Mouse (Mus musculus) thymus, postnatal 25 days (tissue): ENCODE measurements around the gene Rfxank.
A peak's percentile ranks its signal among the peaks of the same experiment; 100 is the strongest.

Source experiments
- DNase-seq: peaks from one replicate; pipeline ENCODE4 v3.0.0; 2022

Gene Rfxank

DNA sequence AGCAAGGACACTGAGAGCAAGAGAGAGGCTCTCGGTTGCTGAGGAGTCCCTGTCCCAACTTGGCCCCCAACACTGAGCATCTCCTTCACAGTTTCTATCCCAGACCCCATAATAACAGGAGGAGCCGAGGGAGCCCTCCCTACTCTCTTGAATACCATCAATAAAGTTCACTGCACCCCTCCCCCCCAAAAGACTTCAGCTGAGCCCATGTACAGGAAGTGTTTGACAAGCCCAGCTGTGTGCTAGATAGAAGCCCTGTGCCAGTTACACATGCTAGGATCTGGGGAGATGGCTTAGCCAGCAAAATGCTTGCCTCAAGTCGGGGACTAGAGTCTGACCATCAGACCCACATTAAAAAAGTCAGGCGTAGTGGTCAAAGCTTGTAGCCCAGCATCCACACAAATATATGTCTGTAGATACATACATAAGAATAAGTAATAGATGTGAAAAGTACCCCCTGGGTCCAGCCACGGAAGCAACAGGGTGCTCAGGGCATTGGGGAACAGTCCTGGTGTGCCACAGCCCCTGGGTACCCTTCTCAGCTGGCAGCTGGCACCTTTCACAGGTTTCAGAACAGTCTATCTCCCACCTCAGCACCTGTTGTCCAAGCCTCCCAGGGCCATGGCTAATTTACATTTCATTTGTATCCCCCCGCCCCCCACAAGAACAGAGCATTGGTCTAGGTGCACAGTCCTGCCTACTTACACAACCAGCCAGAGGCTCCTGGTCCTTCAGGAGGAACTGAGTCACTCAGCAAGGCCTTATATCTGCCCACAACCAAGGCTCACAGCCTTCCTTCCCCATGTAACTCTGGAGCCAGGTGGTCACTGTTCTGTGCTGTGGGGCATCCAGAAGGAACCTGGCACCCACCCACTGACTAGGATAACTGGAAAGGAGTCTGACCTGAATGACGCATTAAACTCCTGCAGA lies 9.0 kb upstream of the Rfxank start:
- DNase-seq = peak; percentile 44

DNA sequence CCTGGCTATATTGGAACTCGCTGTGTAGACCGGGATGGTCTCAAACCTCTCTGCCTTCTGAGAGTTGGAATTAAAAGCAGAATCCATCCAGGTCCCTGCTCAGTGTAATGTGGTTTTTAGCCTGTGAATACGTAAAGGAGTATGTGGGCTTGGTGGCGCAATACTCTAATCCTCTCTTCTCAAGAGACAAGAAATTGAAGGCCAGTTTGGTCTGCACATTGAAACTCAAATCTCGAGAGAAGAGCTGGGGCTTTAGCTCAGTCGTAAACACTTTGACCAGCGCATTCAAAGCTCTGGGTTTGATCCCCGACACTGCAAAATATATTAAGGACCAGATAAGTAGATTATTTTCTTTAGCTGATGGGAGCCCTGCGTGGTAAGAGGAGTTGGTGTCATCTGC lies 1.0 kb upstream of the Rfxank start:
- DNase-seq = no peak

DNA sequence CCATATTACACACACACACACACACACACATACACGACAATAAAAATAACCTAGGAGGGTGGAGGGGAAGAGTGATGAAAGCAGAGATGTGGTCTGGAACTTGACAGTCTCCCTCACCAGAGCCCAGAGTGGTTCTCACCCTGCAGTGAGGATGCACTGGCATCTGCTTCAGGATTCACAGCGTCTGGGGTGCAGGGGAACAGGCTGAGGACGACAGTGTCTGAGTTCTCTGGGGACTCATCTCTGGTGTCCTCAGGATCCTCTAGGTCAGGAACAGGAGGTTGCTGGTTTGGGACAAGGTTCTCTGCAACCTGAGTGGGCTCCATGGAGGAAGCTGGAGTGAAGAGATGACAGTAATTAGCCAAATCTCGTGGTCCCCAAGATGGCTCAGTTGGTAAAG lies 1.1 kb downstream of the Rfxank start:
- DNase-seq = no peak

DNA sequence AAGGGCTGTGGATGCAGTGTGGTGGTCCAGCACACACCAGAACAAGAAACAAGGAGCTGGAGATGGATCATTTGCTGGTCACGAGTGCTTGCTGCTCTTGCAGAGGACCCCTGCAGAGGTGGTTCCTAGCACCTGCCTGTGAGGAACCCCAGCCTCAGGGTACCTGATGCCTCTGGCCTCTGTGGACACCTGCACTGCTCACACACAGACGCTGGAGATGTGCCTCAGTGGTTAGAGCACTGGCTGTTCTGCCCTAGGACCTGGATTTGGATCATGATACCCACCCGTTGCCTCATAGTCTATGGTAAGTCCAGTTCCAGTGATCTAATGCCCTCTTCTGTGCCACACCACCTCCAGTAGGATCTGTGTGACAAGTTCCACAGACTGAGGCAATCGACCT lies 2.4 kb downstream of the Rfxank start:
- DNase-seq = no peak

DNA sequence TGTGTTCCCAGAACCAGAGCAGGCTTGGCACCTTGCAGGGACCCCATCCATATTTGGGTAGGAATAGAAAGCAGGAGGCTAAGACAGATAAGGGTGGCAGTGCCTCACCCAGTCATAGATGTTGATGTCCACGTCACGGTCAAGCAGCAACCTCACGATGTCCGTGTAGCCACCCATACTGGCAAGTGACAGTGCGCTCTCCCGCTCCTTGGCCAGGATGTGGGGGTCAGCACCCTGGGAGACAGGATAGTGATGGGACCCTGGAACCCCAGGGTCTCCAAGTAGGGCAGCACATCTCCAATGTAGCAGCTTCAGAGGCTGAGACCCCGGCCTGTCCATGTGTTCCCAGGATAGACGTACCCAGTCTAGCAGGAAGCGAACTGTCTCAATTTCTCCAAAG lies 4.0 kb downstream of the Rfxank start:
- no peak for DNase-seq

DNA sequence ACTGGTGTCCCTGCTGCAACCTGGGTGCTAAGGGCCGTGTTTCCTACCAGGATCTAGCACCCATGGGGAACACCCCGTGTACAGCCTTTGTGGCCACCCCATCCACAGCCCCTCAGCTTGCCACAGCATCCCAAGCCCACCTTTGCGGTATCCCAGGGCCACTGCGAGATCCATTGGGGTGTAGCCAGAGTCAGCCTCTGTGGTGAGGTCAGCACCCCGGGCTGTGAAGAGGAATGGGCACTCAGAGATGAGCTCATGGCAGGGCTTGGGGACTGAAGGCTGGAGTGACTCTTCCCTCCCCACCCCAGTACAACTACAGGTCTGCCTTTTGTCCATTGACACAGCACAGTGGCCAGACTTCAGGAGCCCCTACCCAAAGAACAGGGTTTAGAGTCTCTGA lies 4.9 kb downstream of the Rfxank start:
- no peak for DNase-seq

DNA sequence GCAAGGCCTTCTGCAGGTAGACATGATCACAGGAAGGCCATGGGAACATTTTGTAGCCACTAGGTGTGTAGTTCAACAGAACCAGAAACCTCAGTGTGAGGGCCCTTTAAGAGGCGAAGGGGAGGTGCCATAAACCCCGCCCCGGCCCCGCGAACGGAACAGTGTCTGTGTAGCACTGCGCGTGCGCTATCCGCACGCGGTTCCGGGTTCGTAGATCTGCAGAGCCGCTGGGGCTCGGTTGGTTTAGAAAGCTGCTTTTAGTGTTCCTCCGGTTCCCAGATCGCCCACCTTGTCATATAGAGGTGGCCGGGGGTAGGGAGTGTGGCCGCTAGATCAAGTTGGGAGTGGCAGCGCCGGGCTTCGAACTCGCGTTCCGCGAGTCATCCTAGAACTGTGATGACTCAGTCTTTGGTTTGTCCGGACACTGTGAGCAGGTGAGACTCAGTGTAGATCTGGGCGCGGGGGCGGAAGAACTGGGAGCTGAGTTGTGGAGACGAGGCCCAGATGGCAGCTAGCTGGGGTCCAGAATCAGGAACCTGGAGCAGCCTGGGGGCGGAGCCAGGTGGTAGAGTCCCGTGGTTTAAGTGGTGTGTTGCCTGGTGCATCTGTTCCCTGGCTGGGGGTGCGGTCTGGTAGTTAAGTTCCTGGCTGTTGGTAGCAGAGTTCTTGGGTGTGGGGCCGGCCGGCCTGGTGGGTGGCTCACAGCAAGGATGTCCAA lies 7.6 kb downstream of the Rfxank start, which contains the start of gene Nr2c2ap:
Gene Nr2c2ap (plus strand): TSS at position 168 of the 718 bp plus-strand sequence.
- peak; percentile 82 for DNase-seq

DNA sequence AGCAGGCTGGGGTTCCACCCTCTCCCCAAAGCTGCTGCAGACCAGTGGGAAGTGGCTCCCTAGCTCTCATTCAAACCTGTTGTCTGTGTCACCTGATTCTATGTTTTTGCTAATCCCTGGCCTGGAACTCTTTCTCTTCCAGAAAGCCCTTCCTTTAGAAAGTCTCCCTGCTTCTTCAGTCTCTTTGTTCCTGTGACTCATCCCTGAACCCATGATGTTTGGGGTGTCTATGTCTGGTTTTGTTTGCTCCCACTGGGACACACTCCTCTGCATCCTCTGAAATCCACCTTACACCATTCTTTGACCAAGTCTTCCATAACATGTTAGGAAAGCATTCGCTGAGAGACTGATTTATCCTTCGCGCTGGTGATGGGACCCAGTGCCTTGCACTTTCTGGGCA lies 8.9 kb downstream of the Rfxank start:
- no peak for DNase-seq

DNA sequence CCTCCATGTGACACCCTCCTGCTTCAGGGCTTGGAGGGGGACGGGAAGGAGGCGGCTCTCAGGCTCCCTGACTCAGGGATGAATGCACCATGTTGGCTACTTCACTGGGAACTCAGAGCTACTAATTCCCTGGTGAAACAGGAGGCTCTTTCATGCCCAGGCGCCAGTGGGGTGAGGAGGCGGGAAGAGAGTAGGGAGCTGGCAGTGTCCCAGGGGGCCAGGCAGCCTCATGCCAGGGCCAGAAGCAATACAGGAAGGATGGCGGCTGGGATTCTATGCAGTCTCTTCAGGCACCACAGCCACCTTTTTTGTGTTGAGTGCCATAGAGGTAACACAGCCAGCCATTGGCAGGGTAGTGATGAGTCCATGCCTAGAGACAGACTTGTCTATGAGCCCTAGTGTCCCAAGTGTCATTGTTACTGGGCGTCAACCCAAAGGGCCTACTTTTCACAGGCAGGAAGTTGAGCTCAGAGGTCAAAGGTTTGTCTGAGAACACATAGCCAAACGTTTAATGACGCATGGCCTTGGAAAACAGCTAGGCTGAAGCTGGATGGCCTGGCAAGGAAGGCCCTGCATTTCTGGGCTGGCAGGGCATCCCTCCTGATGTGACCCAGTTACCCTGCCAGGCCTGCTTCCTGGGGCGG lies 9.5 kb downstream of the Rfxank start:
- DNase-seq = no peak

DNA sequence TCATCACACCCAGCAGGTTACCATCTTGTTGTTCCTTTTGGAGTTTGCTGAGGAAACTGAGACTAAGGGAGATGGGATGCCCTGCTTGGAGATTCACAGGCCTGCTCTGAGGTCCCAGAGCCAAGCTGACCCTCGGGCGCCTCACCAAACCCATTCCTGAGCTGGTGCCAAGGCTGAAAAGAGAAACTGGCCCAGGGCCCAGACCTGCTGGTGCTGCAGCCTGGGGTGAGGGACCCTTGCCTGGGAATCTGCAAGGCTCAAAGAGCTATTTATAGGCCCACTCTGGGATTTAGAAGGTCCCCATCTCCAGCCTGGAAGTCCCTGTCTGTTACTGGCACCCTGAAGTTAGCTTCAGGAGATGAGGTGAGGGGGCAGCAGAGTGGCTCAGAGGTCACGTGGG lies 10.5 kb downstream of the Rfxank start:
- DNase-seq = no peak

DNA sequence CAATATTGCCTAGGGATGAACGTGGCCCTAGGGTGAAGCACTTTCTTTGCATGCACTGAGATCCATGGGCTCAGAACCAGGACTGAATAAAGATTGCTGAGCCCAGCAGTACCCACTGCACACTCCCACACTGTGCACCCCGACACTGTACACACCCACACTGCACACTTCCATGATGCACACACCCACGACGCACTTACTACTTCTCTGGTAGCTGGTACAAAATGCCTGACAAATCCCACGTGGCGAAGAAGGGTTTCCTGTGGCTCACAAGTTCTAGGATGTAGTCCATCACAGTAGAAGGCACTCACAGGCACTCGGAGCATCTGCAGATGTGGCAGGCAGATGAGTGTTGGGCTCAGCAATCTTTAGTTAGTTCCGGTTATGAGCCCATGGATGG lies 14.0 kb downstream of the Rfxank start:
- DNase-seq = no peak

DNA sequence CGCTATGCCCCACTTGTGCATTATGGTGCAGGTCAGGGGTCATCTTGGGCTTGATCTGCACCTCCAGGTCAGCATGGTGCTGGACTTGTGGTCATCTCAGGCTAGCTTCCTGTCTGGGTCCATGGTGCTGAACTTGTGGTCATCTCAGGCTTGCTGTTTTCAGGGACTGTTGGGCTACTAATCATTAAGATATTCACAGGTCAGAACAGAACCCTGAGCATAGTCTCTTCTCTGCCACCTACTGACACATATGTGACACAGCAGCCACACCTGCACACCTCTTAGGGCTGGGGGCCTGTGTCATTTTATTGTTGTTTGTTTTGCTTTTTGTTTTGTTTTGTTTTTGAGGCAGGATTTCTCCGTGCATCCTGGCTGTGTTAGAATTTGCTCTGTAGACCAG lies 16.1 kb downstream of the Rfxank start:
- peak; percentile 23 for DNase-seq

DNA sequence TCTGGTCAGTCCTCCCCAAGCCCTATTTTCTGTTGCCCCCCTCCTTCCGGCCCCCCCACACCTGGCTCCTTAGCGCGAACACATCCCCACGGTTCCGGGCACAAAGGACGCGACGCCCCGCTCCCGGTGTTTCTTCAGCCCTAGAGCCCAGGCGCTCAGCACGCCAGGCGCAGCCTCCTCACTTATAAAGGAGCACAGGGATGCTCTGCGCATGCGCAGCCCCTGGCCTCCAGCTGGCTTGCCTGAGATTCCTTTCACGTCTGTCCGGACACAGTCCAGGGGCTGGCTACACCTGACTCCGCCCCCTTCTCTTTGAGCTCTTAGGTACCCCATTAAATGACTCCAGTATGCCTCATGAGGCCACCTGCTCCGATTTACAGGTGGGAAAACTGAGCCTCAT lies 18.3 kb downstream of the Rfxank start, which contains the start of gene Ncan:
Gene Ncan (minus strand): TSS at position 207 of the 400 bp plus-strand sequence.
- no peak for DNase-seq

DNA sequence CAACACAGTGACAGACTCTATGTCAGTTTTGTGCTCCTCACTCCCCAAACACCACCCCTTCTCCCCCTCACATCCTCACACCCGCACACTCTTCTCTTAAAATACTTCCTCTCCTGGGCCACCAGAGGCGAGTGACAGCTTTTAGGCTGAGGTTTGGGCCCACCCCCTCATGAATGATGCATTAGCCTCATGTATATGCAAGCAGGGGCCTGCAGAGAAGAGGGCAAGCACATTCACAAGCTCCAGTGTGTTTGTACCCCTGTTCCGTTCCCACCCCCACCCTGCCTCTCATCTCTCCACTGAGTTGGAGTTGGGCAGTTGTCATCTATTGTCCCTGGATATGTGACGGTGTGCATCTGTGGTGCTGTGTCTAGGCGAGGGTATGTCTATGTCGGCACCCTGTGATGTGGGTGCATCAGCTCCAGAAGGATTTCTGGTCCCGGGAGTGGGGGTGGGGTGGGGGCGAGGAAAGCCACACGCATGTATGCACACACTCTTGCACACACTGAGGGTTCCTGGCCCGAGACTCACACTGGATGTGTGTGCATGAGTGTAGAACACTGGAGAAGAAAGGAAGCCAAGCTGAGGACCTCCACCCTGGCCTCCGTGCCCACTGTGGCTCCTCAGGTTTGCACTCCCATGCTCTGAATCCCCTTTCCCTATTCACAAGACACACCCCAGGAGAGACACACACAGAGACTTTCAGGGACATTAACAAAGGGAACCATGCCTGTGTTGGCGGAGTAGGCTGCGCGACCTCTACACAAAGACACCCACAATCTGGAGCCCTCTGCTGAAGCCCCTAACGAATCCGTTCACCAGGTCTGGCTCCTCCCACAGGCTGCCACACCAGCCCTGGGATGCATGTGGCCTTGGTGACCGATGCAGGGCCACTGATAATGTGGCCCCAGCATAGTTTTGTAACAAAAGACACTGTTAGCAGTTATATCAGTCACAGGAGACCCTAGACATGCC lies 19.9 kb downstream of the Rfxank start:
- no peak for DNase-seq

DNA sequence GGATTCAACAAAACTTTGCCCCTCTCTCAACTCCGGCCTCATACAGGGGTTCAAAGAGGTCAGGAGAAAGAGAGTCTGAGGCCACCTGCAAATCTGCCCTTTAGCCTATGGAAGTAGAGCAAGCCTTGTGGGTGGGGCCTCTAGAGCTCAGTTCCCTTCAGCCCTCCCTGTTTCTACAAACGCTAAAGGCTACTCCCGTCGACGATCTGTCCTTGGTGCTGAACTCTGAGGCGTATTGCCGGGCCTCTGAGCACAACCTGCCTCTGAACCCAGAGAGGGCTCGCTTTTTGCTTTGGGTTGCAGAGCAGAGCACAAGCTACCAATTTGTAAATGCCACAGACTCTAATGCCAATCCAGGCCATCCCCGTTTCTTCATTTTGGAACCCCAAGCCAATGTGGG lies 21.3 kb downstream of the Rfxank start:
- DNase-seq = peak; percentile 16

DNA sequence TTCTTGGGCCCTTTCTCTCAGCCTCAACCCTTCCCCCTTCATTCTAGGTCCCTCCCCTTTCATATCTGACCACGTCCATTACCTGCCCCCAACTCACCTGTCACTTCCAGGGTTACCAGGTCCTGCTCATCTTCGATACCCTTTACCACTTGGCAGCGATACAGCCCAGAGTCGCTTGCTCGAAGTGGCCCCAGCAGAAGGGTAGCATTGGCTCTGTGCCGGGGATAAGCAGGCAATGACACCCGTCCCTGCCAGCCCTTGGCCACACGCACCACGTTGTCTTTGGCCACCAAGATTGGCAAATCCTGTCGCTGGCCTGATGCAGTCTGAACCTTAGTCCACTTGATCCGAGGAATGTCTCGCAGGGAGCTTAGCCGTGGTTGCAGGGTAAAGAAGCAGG lies 24.1 kb downstream of the Rfxank start:
- no peak for DNase-seq

DNA sequence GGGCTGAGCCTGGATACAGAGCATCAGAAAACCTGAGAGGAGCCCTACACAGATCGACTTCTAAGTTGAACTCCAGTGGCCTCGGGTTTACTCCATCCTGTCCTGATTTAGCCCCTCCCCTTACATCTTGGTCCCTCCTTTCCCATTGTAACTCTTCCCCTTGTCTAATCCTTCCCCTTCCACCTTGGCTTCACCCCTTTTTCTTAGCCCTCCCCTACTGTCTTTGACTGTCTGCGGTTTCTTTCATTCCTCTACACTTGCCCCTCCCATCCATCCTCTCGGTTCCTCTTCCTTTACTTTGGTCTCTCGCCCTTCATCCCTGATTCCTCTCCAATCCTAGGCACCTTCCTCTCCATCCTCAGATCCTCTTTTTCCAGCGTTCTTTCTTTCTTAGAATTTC lies 24.5 kb downstream of the Rfxank start:
- DNase-seq = no peak

DNA sequence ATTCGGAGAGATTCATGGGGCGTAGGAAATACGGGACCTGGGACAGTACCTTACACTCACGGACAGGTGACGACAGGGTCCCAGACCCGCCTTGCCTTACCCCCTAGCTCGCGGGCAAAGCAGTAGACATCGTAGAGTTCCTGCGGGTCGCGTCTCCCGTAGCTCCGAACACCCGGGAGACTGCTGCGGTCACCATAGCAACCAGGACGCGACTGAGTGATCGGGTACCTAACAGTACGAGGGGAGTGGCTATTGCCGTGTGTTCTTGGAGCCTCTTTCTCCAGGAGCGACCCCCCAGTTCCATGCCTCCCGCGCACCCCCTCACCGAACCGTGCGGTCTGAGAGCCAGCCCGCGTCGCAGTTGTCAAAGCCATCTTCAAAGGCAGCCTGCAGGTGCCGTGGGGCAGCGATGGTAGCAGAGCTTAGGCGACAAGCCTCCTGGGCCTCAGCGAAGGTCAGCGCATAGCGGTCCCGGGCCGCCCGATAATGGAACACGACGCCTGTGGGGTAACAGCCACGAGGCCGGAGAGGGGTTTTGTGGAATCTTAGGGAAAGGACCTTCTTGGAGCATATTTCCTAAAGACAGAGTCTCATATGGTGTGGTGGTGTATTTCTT lies 26.4 kb downstream of the Rfxank start:
- no peak for DNase-seq

DNA sequence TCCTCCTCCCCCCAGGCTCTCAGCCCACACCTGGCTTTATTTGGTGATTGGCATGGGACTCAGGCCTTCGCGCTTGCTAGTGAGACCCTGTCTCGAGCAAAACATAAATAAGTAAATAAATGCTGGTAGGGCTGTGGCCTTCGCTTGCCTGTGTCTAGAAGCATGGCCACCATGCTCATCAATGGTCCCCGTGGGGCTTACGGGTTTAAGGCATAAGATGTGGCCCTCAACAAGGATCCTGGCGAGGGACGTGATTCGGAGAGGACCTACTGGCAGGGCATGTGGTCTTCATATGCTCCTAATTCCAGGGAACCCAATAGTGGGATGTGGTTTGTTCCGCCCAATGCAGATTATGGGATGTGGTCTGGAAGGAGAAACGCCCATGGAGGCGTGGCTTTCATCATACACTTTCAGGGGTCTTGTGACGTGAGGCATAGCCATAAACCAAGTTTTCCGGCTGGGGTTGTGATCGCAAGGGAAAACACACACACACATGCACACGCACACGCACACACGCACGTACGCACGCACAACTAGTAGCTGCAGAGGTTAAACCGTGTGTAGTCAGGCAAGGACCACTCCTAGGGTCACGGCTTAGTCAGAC lies 27.7 kb downstream of the Rfxank start:
- no peak for DNase-seq

DNA sequence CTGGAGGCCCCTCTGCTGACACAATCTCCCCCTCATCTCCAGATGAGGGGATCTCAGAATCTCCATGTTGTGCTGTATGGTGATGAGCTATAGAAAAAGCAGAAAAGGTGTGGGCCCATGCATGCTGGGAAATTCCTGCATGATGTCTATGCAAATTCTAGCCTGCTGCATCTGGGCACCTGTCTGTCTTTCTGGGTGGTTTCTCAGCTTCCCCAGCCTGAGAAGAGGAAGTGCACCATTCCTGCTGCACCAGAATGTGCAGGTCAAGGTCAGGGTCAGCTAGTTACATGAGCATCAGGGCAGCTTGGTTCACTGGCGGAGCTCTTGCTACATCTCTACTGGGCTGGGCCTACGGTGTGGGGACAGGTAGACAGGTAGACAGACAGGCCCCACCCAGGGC lies 28.5 kb downstream of the Rfxank start:
- DNase-seq = no peak

DNA sequence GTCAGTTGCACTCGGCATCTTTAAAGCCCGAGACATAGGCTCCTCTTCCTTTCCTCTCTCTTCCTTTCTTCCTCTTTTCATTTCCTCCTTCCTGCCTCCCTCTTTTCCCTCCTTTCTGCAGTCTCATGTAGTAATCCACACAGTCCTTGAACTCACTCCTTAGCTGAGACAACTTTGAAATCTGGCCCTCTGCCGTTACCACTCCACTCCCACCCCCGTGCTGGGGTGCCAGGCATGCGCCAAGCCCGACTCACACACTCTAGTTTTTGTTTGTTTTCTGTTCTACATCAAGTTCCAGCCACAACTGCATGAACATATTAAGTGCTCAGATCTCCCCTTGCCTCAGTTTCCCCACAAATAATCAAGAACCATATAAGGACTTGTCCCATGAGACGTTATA lies 34.0 kb downstream of the Rfxank start:
- DNase-seq = no peak

DNA sequence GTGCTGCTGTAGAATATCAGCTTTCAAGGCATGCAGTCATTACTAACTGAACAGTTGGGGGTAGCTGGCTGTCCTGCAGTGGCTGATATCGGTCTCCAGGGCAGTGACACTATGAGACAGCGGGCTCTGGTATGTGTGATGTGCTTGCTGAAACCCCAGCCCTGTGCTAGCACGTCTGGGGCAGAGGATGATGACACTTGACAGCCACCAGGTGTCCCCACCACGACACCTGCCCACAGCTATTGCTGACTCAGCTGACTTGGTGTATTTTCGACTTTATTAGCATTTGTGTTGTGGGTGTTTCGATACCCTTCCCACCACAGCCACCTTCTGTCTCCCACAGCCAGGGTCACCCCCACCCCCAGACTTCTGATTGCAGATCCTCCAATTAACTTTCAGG lies 34.4 kb downstream of the Rfxank start:
- peak; percentile 62 for DNase-seq
